Comparison of ENCODE assay signal across 8 mouse cellular contexts in the genomic region with DNA sequence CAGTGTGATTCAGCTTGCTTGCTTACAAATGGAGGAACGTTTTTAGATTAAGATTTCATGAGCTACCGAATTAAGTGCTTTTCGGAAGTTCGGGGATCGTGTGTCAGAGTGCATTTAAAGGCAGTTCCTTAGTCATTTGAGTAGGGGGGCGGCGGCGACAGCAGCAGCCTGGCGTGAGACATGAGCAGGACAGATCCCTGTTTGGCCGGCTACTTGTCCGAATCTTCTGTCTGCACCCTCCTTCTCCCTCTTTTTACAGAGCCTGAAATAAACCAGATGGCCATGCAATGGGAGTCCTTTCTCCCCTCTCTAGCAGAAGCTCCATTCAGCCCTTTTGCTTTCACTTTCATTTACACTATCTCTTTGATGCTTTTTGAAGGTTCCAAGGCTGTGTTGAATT. TPM values are rescaled to one million over a fixed set of nuclear protein-coding genes. Genes with fewer than 3 reads are reported as not detected.
DNase-seq lines count a peak whose midpoint lies in the region; ATAC-seq and TF ChIP-seq lines count a peak whose summit lies in the region.

No protein-coding gene starts in this region.

- 0 out of 2 replicates have a peak overlapping the region, but pooled peaks have one; percentile 6 for H3K9ac ChIP-seq in embryonic facial prominence, embryonic 14.5 days (ENCODE audit: low read depth, low read length)
- peak overlapping the region; percentile 28 for H3K9ac ChIP-seq in hindbrain, embryonic 15.5 days
- peak overlapping the region; percentile 24 for H3K9ac ChIP-seq in midbrain, embryonic 12.5 days (replicated peaks)

- no peak for TF ChIP-seq CTCF in spleen, adult 2 months (IDR thresholded peaks at IDR 0.05; ENCODE audit: extremely low read depth, insufficient read depth, insufficient read length, insufficient replicate concordance)

- peak in 1 of 2 experiments; percentile 28 for DNase-seq in spleen, adult 2 months (ENCODE audit: low read depth in 1 of 2, low spot score in 2 of 2)
- DNase-seq in spleen, adult 12 weeks (ENCODE audit: low spot score) = no peak
- peak; percentile 49 for DNase-seq in embryonic facial prominence, embryonic 14.5 days (ENCODE audit: low spot score)
- DNase-seq in frontal cortex, postnatal 25 days (ENCODE audit: low spot score in 2 of 2) = no peak
- DNase-seq in urinary bladder, postnatal 25 days (ENCODE audit: low spot score) = no peak
- no peak for DNase-seq in cerebellum, postnatal 14 days

- no peaks in the 10 kb centered on the region for H3K27me3 ChIP-seq in spleen, adult 2 months (ENCODE audit: control insufficient read depth, insufficient read depth, low read length)
- H3K27me3 ChIP-seq in embryonic facial prominence, embryonic 14.5 days (replicated peaks; ENCODE audit: control insufficient read depth, insufficient read depth, low read length) = no peaks in the 10 kb centered on the region
- H3K27me3 ChIP-seq in hindbrain, embryonic 15.5 days = no peaks in the 10 kb centered on the region
- 0 out of 2 replicates have a peak, but pooled peaks cover under 1% of the 10 kb centered on the region for H3K27me3 ChIP-seq in midbrain, embryonic 12.5 days

- H3K4me2 ChIP-seq in embryonic facial prominence, embryonic 14.5 days (ENCODE audit: low read depth, low read length) = peak overlapping the region; percentile 84
- H3K4me2 ChIP-seq in hindbrain, embryonic 15.5 days = peak overlapping the region; percentile 82
- H3K4me2 ChIP-seq in midbrain, embryonic 12.5 days (replicated peaks) = peak overlapping the region; percentile 92

- no peaks in the 10 kb centered on the region for H3K9me3 ChIP-seq in embryonic facial prominence, embryonic 14.5 days (ENCODE audit: control insufficient read depth, low read length)
- no peaks in the 10 kb centered on the region for H3K9me3 ChIP-seq in hindbrain, embryonic 15.5 days
- no peaks in the 10 kb centered on the region for H3K9me3 ChIP-seq in midbrain, embryonic 12.5 days

- H3K36me3 ChIP-seq in spleen, adult 2 months (ENCODE audit: control insufficient read depth, insufficient read depth, low read length) = no peaks in the 10 kb centered on the region
- no peaks in the 10 kb centered on the region for H3K36me3 ChIP-seq in embryonic facial prominence, embryonic 14.5 days (ENCODE audit: control insufficient read depth, insufficient read depth, low read length)
- H3K36me3 ChIP-seq in hindbrain, embryonic 15.5 days = no peaks in the 10 kb centered on the region
- H3K36me3 ChIP-seq in midbrain, embryonic 12.5 days = no peaks in the 10 kb centered on the region

- H3K4me1 ChIP-seq in spleen, adult 2 months (ENCODE audit: control insufficient read depth, insufficient read depth, insufficient read length) = peaks cover 32% of the 10 kb centered on the region
- H3K4me1 ChIP-seq in embryonic facial prominence, embryonic 14.5 days (ENCODE audit: control insufficient read depth, insufficient read depth, low read length) = peaks cover 21% of the 10 kb centered on the region
- peaks cover 49% of the 10 kb centered on the region for H3K4me1 ChIP-seq in hindbrain, embryonic 15.5 days (replicated peaks)
- peaks cover 50% of the 10 kb centered on the region for H3K4me1 ChIP-seq in midbrain, embryonic 12.5 days

- H3K27ac ChIP-seq in spleen, adult 2 months (ENCODE audit: insufficient read depth, low read length) = peak overlapping the region; percentile 56
- H3K27ac ChIP-seq in embryonic facial prominence, embryonic 14.5 days (replicated peaks; ENCODE audit: low read depth, low read length) = no peak overlapping the region
- peak overlapping the region; percentile 39; the same call in 1 of the 2 replicates for H3K27ac ChIP-seq in hindbrain, embryonic 15.5 days (replicated peaks)
- H3K27ac ChIP-seq in midbrain, embryonic 12.5 days (replicated peaks) = 0 out of 2 replicates have a peak overlapping the region, but pooled peaks have one; percentile 0

- WGBS in spleen, adult 2 months = 35% methylated on average over 11 of the region's 11 CpGs
- WGBS in embryonic facial prominence, embryonic 14.5 days = 19% methylated on average over 11 of the region's 11 CpGs
- 52% methylated on average over 11 of the region's 11 CpGs for whole genome bisulfite sequencing in hindbrain, embryonic 15.5 days
- WGBS in midbrain, embryonic 12.5 days = 37% methylated on average over 11 of the region's 11 CpGs

- no peak for TF ChIP-seq POLR2A in spleen, adult 2 months (IDR thresholded peaks at IDR 0.05; ENCODE audit: low read depth, low read length)

- peak overlapping the region; percentile 60 for H3K4me3 ChIP-seq in spleen, adult 2 months (ENCODE audit: extremely low read depth, insufficient read depth, insufficient read length)
- H3K4me3 ChIP-seq in embryonic facial prominence, embryonic 14.5 days (ENCODE audit: low read depth, low read length) = peak overlapping the region; percentile 77
- peak overlapping the region; percentile 81 for H3K4me3 ChIP-seq in hindbrain, embryonic 15.5 days
- H3K4me3 ChIP-seq in midbrain, embryonic 12.5 days = peak overlapping the region; percentile 83; the same call in 1 of the 2 replicates

- ATAC-seq in embryonic facial prominence, embryonic 14.5 days (ENCODE audit: low read depth) = no peak
- ATAC-seq in hindbrain, embryonic 15.5 days (ENCODE audit: low FRiP score, low read depth) = no peak
- no peak for ATAC-seq in midbrain, embryonic 12.5 days (ENCODE audit: low FRiP score, low read depth)

RNA-seq across cellular contexts. Expression of a gene that starts 2.3 kb away (rescaled TPM):
- polyA plus RNA-seq in spleen, adult 2 months (2012; rRNA removed) = 12.8 and 13.5 TPM in 2 replicates
- polyA plus RNA-seq in embryonic facial prominence, embryonic 14.5 days (2014; fragmentation: Nextera tagmentation; extraction: Ambion mirVana) = 14.2 and 14.5 TPM in 2 replicates
- polyA plus RNA-seq in hindbrain, embryonic 15.5 days (2015; fragmentation: Nextera tagmentation; extraction: Ambion mirVana) = 18.9 and 19.8 TPM in 2 replicates
- polyA plus RNA-seq in midbrain, embryonic 12.5 days (2016; fragmentation: Nextera tagmentation; extraction: Ambion mirVana) = 13.7 and 14.9 TPM in 2 replicates
